Mouse (Mus musculus): ENCODE measurements at regions not wholly inside any gene's neighbourhood (a gene's known extent, or its start where the extent isn't known, plus 50 kb on each side); places are given as distances from the start of the nearest gene placed in this dataset.

GRCm38 (mm10) chr13:102255401-102256371 lies 437.7 kb upstream of the Cd180 start:
- no peak for ATAC-seq (ENCODE audit: low TSS enrichment)

GRCm38 (mm10) chr13:102258207-102258606 lies 435.2 kb upstream of the Cd180 start:
- ATAC-seq (ENCODE audit: low TSS enrichment), result no peak

GRCm38 (mm10) chr13:102273818-102274217 lies 419.5 kb upstream of the Cd180 start:
- ATAC-seq (ENCODE audit: low TSS enrichment), result no peak

- ATAC-seq (ENCODE audit: low TSS enrichment), result no peak
These were observed 418.1 kb upstream of the Cd180 start for GRCm38 (mm10) chr13:102275296-102275695.

- no peak for ATAC-seq (ENCODE audit: low TSS enrichment)
These were observed 416.5 kb upstream of the Cd180 start for GRCm38 (mm10) chr13:102276885-102277284.

- no peak for ATAC-seq (ENCODE audit: low TSS enrichment)
These were observed 413.2 kb upstream of the Cd180 start for GRCm38 (mm10) chr13:102280198-102280597.

- no peak for ATAC-seq (ENCODE audit: low TSS enrichment)
These were observed 398.9 kb upstream of the Cd180 start for GRCm38 (mm10) chr13:102294451-102294850.

- no peak for ATAC-seq (ENCODE audit: low TSS enrichment)
These were observed 398.3 kb upstream of the Cd180 start for GRCm38 (mm10) chr13:102295079-102295478.

GRCm38 (mm10) chr13:102307983-102308382 lies 385.4 kb upstream of the Cd180 start:
- no peak for ATAC-seq (ENCODE audit: low TSS enrichment)

- ATAC-seq (ENCODE audit: low TSS enrichment), result no peak
These were observed 381.3 kb upstream of the Cd180 start for GRCm38 (mm10) chr13:102312096-102312495.

GRCm38 (mm10) chr13:102315921-102316692 lies 377.3 kb upstream of the Cd180 start:
- peak; percentile 50; the same call in 1 of the 2 replicates for ATAC-seq (ENCODE audit: low TSS enrichment)

GRCm38 (mm10) chr13:102318891-102319404 lies 374.4 kb upstream of the Cd180 start:
- ATAC-seq (ENCODE audit: low TSS enrichment), result no peak

- no peak for ATAC-seq (ENCODE audit: low TSS enrichment)
These were observed 373.9 kb upstream of the Cd180 start for GRCm38 (mm10) chr13:102319453-102319852.

- peak; percentile 100 for ATAC-seq (ENCODE audit: low TSS enrichment)
These were observed 369.5 kb upstream of the Cd180 start for GRCm38 (mm10) chr13:102323876-102324275.

GRCm38 (mm10) chr13:102326003-102326402 lies 367.4 kb upstream of the Cd180 start:
- ATAC-seq (ENCODE audit: low TSS enrichment), result no peak

GRCm38 (mm10) chr13:102326544-102326943 lies 366.8 kb upstream of the Cd180 start:
- ATAC-seq (ENCODE audit: low TSS enrichment), result no peak

GRCm38 (mm10) chr13:102333667-102334066 lies 359.7 kb upstream of the Cd180 start:
- no peak for ATAC-seq (ENCODE audit: low TSS enrichment)

- peak; percentile 65 for ATAC-seq (ENCODE audit: low TSS enrichment)
These were observed 359.2 kb upstream of the Cd180 start for GRCm38 (mm10) chr13:102334131-102334534.

GRCm38 (mm10) chr13:102343236-102343635 lies 350.1 kb upstream of the Cd180 start:
- ATAC-seq (ENCODE audit: low TSS enrichment), result peak; percentile 99

- ATAC-seq (ENCODE audit: low TSS enrichment), result peak; percentile 56
These were observed 348.6 kb upstream of the Cd180 start for GRCm38 (mm10) chr13:102344606-102345269.

GRCm38 (mm10) chr13:102349493-102349892 lies 343.9 kb upstream of the Cd180 start:
- ATAC-seq (ENCODE audit: low TSS enrichment), result no peak
